Mouse (Mus musculus): ENCODE results near the gene Kcnk16. TPM values are rescaled to one million over a fixed set of nuclear protein-coding genes. Genes with fewer than 3 reads are reported as not detected.

Kcnk16 gene
- 14.7 TPM for polyA plus RNA-seq (2015; fragmentation: Illumina TruSeq; extraction: RNeasy Lipid Tissue Mini Kit (QIAGEN cat#74804); ENCODE audit: insufficient read depth, low read depth, low replicate concordance)

DNA sequence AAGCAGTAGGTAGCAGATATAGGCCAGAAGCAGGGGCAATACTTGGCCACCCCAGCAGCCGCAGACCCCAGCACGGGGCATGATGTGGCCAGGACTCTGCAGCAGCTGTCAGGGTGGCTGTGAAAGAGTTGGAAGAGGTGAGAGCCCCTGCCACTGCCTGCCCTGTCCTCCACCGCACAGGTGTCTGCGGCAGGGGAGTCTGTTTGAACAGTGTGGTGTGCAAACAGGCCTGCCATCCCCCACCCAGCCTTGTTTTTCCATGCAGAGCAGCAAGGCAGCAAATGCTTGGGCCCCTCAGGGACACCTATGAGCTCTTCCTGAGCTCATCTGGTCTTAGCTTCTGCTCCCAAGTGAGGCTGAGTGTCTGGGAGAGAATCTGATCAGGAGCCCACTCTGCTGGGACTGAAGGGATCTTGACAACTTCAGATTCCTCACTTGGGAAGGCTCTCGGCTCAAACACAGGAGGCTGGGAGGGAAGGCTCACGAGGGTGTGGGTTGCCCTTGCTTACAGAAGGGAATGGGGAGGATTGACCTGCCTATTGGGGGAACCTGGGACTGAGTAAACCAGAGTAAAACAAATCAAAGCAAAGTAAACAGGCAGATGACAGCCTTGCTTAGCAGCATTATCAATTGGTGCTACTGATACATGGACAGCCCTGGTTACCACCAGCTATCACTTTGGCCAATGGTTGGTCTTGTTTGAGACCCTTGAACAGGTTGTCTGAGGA is at the start of gene Kcnk16:
TSS of gene Kcnk16 (minus strand) at position 118 of the 728 bp plus-strand sequence.

DNA sequence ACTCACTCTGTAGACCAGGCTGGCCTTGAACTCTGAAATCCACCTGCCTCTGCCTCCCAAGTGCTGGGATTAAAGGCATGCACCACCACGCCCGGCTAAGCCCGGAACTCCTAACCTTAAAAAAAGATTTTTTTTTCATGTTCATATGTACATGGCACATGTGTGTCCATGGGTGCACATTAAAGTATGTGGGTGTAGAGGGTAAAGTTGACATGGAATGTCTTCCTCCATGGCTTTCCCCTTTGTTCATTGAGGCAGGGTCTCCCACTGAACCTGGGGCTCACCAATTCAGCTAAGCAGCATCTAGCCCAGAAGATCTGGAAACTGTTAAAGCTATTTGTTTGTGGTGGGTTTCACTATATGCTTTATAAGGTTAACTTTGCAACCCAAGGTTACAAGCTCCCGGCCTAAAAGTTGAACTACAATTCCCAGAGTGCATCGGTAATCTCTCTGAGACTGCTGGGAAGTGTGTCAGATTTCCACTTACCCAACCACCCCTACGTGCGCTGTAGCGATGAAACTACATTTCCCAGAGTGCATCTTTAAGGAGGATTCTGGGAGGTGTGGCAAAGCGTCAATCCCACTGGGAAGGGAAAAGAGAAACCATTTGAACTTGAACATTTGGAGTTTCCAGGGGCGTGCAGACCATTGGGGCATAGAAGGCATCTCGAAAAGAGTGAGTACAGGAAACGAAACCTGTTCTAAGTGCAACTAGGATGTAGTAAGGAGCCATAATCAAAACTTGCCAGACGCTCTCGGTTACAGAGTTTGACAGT is 25.3 kb upstream of the Kcnk16 start, which contains the start of gene Nudt13:
TSS of gene Nudt13 (plus strand) at position 581 of the 776 bp plus-strand sequence.

Other genes starting within 250 kb of the Kcnk16 start
- 3.7 TPM for gene Saysd1, start 130.7 kb downstream of the Kcnk16 start, polyA plus RNA-seq (2015; fragmentation: Illumina TruSeq; extraction: RNeasy Lipid Tissue Mini Kit (QIAGEN cat#74804); ENCODE audit: insufficient read depth, low read depth, low replicate concordance)
- 3.0 TPM for gene Kcnk5, start 87.4 kb downstream of the Kcnk16 start, polyA plus RNA-seq (2015; fragmentation: Illumina TruSeq; extraction: RNeasy Lipid Tissue Mini Kit (QIAGEN cat#74804); ENCODE audit: insufficient read depth, low read depth, low replicate concordance)
- 10.6 TPM for gene Nudt13, start 25.5 kb upstream of the Kcnk16 start, polyA plus RNA-seq (2015; fragmentation: Illumina TruSeq; extraction: RNeasy Lipid Tissue Mini Kit (QIAGEN cat#74804); ENCODE audit: insufficient read depth, low read depth, low replicate concordance)
- gene Ecd, start 78.9 kb upstream of the Kcnk16 start, polyA plus RNA-seq (2015; fragmentation: Illumina TruSeq; extraction: RNeasy Lipid Tissue Mini Kit (QIAGEN cat#74804); ENCODE audit: insufficient read depth, low read depth, low replicate concordance) = 6.0 TPM
- 8.1 TPM for gene Fam149b, start 79.0 kb upstream of the Kcnk16 start, polyA plus RNA-seq (2015; fragmentation: Illumina TruSeq; extraction: RNeasy Lipid Tissue Mini Kit (QIAGEN cat#74804); ENCODE audit: insufficient read depth, low read depth, low replicate concordance)
- gene Dnajc9, start 119.7 kb upstream of the Kcnk16 start, polyA plus RNA-seq (2015; fragmentation: Illumina TruSeq; extraction: RNeasy Lipid Tissue Mini Kit (QIAGEN cat#74804); ENCODE audit: insufficient read depth, low read depth, low replicate concordance) = 3.4 TPM
- gene Mrps16, start 124.4 kb upstream of the Kcnk16 start, polyA plus RNA-seq (2015; fragmentation: Illumina TruSeq; extraction: RNeasy Lipid Tissue Mini Kit (QIAGEN cat#74804); ENCODE audit: insufficient read depth, low read depth, low replicate concordance) = 10.0 TPM
- not detected for gene Cfap70, start 183.0 kb upstream of the Kcnk16 start, polyA plus RNA-seq (2015; fragmentation: Illumina TruSeq; extraction: RNeasy Lipid Tissue Mini Kit (QIAGEN cat#74804); ENCODE audit: insufficient read depth, low read depth, low replicate concordance)
- gene Anxa7, start 210.9 kb upstream of the Kcnk16 start, polyA plus RNA-seq (2015; fragmentation: Illumina TruSeq; extraction: RNeasy Lipid Tissue Mini Kit (QIAGEN cat#74804); ENCODE audit: insufficient read depth, low read depth, low replicate concordance) = 24.2 TPM
- gene Mss51, start 227.7 kb upstream of the Kcnk16 start, polyA plus RNA-seq (2015; fragmentation: Illumina TruSeq; extraction: RNeasy Lipid Tissue Mini Kit (QIAGEN cat#74804); ENCODE audit: insufficient read depth, low read depth, low replicate concordance) = 2.0 TPM

All from pancreas, adult 10 weeks (tissue).